Mouse (Mus musculus) R1 (cell line): ENCODE data around the gene Sept7.
A peak's percentile ranks its signal among the peaks of the same experiment; 100 is the strongest.

Source experiments
- DNase-seq: peaks from one replicate; pipeline ENCODE4 v3.0.0-alpha.2; 2018; ENCODE audit warnings: low read depth, low spot score

The Sept7 gene

GRCm38 (mm10) chr9:25253478-25253824, 1.2 kb downstream of the Sept7 start:
- DNase-seq = no peak

- no peak for DNase-seq
These were observed 8.2 kb downstream of the Sept7 start for GRCm38 (mm10) chr9:25260411-25260810.

- no peak for DNase-seq
These were observed 8.7 kb downstream of the Sept7 start for GRCm38 (mm10) chr9:25260979-25261378.

GRCm38 (mm10) chr9:25262087-25262486, 9.8 kb downstream of the Sept7 start:
- DNase-seq = no peak

- no peak for DNase-seq
These were observed 13.6 kb downstream of the Sept7 start for GRCm38 (mm10) chr9:25265795-25266194.

- no peak for DNase-seq
These were observed 14.9 kb downstream of the Sept7 start for GRCm38 (mm10) chr9:25267133-25267532.

- no peak for DNase-seq
These were observed 15.3 kb downstream of the Sept7 start for GRCm38 (mm10) chr9:25267574-25267973.

- DNase-seq = no peak
These were observed 19.7 kb downstream of the Sept7 start for GRCm38 (mm10) chr9:25271902-25272301.

GRCm38 (mm10) chr9:25289796-25290195, 37.6 kb downstream of the Sept7 start:
- no peak for DNase-seq

GRCm38 (mm10) chr9:25309505-25310182, 57.4 kb downstream of the Sept7 start:
- peak; percentile 66 for DNase-seq

GRCm38 (mm10) chr9:25314304-25314703, 62.1 kb downstream of the Sept7 start:
- DNase-seq = no peak

- peak; percentile 27 for DNase-seq
These were observed 65.7 kb downstream of the Sept7 start for GRCm38 (mm10) chr9:25317827-25318505.

GRCm38 (mm10) chr9:25319676-25320075, 67.4 kb downstream of the Sept7 start:
- DNase-seq = peak; percentile 80

- DNase-seq = no peak
These were observed 75.6 kb downstream of the Sept7 start for GRCm38 (mm10) chr9:25327727-25328370.

- no peak for DNase-seq
These were observed 76.9 kb downstream of the Sept7 start for GRCm38 (mm10) chr9:25328946-25329723.

GRCm38 (mm10) chr9:25337436-25338198, 85.4 kb downstream of the Sept7 start:
- no peak for DNase-seq

GRCm38 (mm10) chr9:25340412-25340811, 88.2 kb downstream of the Sept7 start:
- DNase-seq = no peak

GRCm38 (mm10) chr9:25353775-25354174, 101.5 kb downstream of the Sept7 start:
- no peak for DNase-seq

GRCm38 (mm10) chr9:25355806-25356205, 103.6 kb downstream of the Sept7 start:
- DNase-seq = no peak

- no peak for DNase-seq
These were observed 105.3 kb downstream of the Sept7 start for GRCm38 (mm10) chr9:25357589-25357988.

GRCm38 (mm10) chr9:25358018-25358417, 105.8 kb downstream of the Sept7 start:
- no peak for DNase-seq
